Mouse (Mus musculus) erythroblast, adult 5-6 weeks (primary cell): ENCODE measurements around the gene Fpgs. TPM values are rescaled to one million over a fixed set of nuclear protein-coding genes. Genes with fewer than 3 reads are reported as not detected.

Experiments used
- ATAC-seq: replicated peaks from 2 replicates; pipeline ENCODE4 v1.8.0; 2016; ENCODE audit warnings: moderate number of reproducible peaks, mild to moderate bottlenecking, moderate TSS enrichment, inconsistent platforms; ENCODE audit not compliant: poor library complexity, low FRiP score, severe bottlenecking
- total RNA-seq, 2 experiments: library from RNA; stranded (forward) in 1 of 2; stranded (reverse) in 1 of 2; fragments of 150-400 nt in 1 of 2; fragments of 200-764, 138-1000 nt in 1 of 2; gene quantifications; 2 replicates each; pipeline versions ENCODE4 v1.2.3 to v1.2.4; 2015 to 2017; ENCODE audit warnings: low replicate concordance in 2 of 2

The Fpgs gene
- total RNA-seq, 2 experiments from 2014 or later: 4.0 to 6.6 TPM

GRCm38 (mm10) chr2:32705018-32705417, 1.1 kb upstream of the Fpgs start:
- no peak for ATAC-seq

DNA sequence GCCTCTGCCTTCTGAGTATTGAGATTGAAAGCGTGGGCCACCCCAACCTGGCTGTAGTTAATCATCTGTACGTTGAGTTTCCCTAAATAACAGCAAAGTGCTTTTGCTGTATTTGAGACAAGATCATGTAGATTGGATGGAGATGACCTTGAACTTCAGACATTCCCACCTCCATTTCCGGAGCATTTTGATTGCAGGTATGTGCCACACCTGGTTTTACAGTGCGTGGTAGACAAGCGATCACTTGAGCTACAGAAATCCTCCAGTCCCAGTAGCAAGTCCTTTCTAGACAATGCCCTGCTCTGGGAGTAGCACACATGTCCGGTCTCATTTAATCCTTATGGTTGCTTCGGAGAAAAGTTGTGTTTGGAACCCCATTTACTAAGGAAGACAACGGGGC, 899 bp downstream of the Fpgs start:
- ATAC-seq: no peak

DNA sequence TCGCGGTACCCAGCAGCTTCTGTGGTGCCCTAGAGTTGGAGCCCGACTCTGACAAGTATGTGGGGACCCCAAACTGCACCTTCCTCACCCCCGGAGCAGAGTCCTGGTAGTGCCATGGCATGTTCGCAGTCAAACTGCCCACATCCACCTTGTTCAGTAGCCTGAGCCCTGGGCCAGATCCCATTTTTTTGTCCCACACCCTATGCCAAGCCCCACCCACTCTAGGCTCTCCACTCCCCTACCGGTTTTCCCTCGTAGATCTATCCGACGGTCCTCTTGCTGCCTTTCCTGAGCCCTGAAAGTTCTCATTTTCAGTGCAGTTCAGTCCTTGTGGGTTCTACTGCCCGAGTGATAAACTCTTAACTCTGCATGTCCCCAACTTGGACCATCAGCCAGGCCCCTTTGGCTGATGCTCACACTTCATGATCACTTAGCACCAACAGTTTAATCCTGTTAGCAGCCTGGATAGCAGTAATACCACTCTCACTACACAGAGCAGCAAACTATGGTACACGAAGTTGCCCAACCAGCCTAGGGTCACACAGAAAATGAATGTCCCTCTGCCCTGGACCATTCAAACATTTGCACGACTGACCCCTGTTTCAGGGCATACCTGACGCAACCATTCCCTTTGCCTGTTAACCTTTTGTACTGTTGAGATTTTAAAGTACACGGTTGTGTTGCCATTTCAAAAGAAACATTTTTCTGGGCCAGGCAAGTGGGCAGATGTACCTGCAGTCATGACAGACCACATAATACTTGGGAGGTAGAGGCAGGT, 2.8 kb downstream of the Fpgs start:
- ATAC-seq: no peak

- ATAC-seq: no peak
Observed at GRCm38 (mm10) chr2:32699680-32700079, 4.3 kb downstream of the Fpgs start.

GRCm38 (mm10) chr2:32694691-32695090, 9.3 kb downstream of the Fpgs start:
- no peak for ATAC-seq

- peak; percentile 85 for ATAC-seq
Observed at GRCm38 (mm10) chr2:32693823-32694411, 10.0 kb downstream of the Fpgs start.

- ATAC-seq: no peak
Observed at GRCm38 (mm10) chr2:32693282-32693681, 10.7 kb downstream of the Fpgs start.

DNA sequence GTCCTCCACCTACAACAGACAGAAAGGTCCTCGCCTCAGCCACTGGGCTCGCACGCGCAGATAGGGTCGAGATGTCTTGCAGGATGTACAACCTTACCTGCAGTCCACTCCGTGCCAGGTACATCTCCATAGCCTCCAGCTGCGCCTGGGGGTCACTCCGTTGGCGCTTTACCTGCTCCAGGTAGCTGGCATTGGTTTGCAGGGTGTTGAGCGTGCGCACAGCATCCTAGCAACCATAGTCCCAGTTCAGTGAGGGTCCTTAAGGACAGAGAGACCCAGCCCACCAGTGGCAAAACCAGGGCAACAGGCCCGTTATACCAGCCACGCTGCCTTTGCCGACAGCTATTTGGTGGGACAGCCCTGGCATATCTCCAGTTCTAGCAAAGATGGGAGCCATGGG, 11.4 kb downstream of the Fpgs start:
- no peak for ATAC-seq

GRCm38 (mm10) chr2:32691041-32691440, 12.9 kb downstream of the Fpgs start:
- ATAC-seq: no peak

GRCm38 (mm10) chr2:32689420-32689819, 14.5 kb downstream of the Fpgs start:
- ATAC-seq: peak; percentile 62

GRCm38 (mm10) chr2:32687562-32687961, 16.4 kb downstream of the Fpgs start:
- no peak for ATAC-seq

DNA sequence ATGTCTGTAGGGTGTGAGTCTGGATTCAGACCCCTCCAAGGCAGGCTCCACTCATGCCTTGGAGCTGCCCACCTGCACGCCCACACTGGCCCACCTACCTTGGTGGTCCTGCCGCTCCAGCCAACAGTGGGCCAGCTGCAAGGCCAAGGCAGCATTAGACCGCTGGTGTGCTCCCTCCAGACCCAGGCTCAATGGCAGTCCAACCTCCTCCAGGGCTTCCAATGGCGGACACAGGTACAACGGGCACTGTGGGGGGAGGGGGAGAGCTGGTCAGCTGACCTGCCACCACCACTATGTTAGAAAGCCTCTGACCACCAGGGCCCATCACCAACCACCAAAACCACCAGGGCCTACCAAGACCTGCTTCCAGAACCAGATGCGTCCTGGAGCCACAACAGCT, 17.3 kb downstream of the Fpgs start:
- ATAC-seq: no peak

- no peak for ATAC-seq
Observed at GRCm38 (mm10) chr2:32685807-32686206, 18.1 kb downstream of the Fpgs start.

DNA sequence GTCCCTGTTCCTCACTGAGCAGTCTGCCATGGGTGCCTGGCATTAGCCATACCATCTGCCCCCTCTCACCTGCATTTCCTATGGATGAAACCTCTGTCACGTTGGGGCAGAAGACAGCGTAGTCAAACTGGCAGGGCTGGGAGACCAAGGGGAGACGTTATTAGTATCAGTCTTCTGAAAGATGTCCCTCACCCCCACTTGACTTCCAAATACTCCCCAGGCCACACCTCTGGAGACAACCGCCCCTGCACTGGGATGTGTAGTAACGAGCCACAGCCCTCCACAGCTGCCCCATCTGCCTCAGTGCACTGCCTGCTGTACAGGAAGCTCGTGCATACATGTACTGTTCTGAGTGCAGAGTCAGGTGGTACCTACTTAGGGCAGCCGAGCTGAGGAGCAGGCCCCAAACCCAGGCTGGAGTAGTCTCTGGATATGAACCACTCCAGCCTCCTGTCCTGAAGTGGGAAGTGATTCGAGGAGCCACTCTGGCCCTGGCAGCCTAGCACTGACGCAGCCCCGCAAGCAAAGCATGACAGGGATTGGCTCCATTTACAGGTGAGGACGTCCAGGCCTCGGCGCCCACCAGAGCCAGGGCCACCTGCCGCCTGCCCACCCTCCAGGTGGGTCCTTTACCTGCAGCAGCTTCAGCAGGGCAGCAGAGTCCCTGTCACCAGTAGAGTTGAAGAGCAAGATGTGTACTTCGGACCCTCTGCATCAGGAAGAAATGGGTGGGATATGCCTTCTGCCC, 19.1 kb downstream of the Fpgs start:
- ATAC-seq: no peak

GRCm38 (mm10) chr2:32683701-32684100, 20.2 kb downstream of the Fpgs start:
- no peak for ATAC-seq

GRCm38 (mm10) chr2:32682721-32683417, 21.1 kb downstream of the Fpgs start:
- no peak for ATAC-seq

DNA sequence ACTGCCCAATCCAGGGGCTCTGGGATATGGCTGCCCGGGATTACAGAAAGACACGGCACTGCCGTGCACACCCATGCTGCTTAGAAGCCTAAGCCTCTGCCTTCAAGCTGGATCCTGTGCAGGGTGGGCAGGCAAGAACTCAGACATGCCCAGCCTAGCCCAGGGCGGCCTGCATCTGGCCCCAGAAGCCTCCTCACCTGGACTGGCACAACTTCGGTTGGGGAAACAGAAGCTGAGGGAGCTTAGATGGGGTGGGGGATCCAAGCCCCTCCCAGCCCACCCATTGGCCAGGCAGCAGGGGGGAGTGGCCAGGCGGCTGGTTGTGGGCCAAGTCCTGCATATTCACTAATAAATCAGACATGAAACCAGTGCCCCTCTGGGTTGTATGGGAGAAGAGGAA, 22.2 kb downstream of the Fpgs start:
- ATAC-seq: no peak

DNA sequence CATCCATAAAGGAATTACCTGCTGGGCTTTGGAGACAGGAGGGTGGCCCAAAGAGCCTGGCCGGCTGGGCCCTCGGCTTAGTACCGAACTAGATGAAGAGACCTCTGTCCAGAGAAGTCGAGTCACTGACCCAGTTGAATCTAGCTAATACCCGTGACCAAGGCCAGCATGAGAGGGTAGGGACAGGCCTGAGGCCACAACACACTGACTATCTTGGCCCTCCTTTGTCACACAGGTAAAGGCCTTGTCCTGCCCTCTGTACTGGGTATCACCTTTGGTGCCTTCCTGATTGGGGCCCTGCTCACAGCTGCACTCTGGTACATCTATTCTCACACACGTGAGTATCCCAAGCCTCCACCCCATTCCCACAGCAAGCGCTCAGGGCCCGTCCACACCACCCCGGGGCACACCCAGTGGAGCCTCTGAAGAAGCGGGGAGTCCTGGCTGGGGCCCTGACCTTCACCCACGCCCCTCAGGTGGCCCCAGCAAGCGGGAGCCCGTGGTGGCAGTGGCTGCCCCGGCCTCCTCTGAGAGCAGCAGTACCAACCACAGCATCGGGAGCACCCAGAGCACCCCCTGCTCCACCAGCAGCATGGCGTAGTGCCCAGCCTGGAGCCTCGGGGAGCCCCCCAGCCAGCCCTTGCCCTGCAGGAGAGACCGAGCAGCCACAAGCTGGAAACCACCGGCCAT, 22.8 kb downstream of the Fpgs start:
- no peak for ATAC-seq

DNA sequence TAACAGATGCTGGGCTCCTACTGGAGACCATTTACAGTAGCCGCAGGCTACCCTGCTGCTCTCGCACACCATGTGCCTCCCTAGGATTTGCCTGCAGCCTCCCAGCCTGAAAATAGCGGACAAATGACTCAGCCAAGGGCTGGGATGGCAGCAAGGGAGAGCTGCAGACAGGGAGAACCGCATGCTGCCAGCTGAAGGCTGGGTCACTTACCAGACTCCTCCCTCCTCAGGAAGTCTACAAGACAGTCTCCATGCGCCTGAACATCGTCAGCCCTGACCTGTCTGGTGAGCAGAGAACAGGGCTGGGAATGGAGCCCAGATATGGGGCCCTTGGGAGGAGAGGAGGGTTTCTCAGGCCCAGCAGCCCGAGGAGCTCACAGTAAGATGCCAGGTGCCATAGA, 23.9 kb downstream of the Fpgs start:
- ATAC-seq: no peak

DNA sequence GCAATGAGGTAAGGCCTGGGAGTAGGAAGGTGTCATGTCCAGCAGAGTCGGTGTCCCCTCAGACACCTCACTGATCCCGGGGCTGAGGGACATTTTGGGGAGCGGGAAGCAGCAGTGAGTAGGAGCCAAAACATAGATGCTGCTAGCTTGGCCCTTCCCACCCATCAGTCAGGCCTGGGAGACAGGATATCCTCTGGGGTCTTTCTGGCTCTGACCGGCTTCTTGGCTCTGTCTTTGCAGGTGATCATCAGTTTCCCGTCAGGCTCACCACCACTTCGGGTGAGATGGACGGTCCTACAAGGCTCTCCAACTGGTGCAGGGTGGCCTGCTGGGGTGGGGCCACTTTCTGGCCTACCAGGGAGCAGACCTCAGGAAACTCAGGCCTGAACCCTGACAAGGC, 26.3 kb downstream of the Fpgs start:
- no peak for ATAC-seq
